Mouse (Mus musculus) heart, postnatal 36 days (tissue): ENCODE measurements around the gene Sox2. TPM values are rescaled to one million over a fixed set of nuclear protein-coding genes. Genes with fewer than 3 reads are reported as not detected.

Experiments
- DNase-seq, 2 experiments: peaks; one replicate each; pipeline ENCODE4 v3.0.0; 2021 to 2022
- intact Hi-C: fragments of 180-260 bp; cut with DNase I; formaldehyde crosslinking; loops from one replicate; pipeline ENCODE4 v1.15.1; 2025
- total RNA-seq, 2 experiments: library from RNA; stranded (reverse); gene quantifications; 2 replicates each; pipeline ENCODE4 v1.2.3; 2021

Sox2 gene
- total RNA-seq, result under 1 TPM in 1 of 2 experiments, not detected in 1; 0.16 TPM

DNA sequence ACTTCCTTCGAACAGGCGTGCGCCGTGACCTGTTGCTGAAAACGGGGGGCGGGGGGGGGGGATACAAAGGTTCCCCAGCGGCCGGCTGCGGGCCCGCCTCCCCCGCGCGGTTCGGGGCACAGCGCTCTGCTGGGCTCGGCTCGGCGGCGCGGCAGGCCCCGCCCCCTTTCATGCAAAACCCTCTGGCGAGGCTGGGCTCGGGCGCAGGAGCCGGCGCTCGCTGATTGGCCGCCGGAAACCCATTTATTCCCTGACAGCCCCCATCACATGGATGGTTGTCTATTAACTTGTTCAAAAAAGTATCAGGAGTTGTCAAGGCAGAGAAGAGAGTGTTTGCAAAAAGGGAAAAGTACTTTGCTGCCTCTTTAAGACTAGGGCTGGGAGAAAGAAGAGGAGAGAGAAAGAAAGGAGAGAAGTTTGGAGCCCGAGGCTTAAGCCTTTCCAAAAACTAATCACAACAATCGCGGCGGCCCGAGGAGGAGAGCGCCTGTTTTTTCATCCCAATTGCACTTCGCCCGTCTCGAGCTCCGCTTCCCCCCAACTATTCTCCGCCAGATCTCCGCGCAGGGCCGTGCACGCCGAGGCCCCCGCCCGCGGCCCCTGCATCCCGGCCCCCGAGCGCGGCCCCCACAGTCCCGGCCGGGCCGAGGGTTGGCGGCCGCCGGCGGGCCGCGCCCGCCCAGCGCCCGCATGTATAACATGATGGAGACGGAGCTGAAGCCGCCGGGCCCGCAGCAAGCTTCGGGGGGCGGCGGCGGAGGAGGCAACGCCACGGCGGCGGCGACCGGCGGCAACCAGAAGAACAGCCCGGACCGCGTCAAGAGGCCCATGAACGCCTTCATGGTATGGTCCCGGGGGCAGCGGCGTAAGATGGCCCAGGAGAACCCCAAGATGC is at the start of gene Sox2:
Sox2 (plus strand) TSS at position 680 of the 895 bp plus-strand sequence.
- intact Hi-C loops, result loop anchor here (5.0 kb wide), 1 partner anchor 672 kb away; no protein-coding TSS in a partner anchor
- DNase-seq, result peak in 1 of 2 experiments; percentile 42

- intact Hi-C loops, result no loop called here
- DNase-seq, result no peak
These were observed 49.1 kb upstream of the Sox2 start for GRCm38 (mm10) chr3:34601116-34601515.

GRCm38 (mm10) chr3:34614107-34614506 is 36.1 kb upstream of the Sox2 start:
- intact Hi-C loops, result no loop called here
- DNase-seq, result no peak

- no peak for DNase-seq
These were observed 34.7 kb upstream of the Sox2 start for GRCm38 (mm10) chr3:34615526-34615925.

DNA sequence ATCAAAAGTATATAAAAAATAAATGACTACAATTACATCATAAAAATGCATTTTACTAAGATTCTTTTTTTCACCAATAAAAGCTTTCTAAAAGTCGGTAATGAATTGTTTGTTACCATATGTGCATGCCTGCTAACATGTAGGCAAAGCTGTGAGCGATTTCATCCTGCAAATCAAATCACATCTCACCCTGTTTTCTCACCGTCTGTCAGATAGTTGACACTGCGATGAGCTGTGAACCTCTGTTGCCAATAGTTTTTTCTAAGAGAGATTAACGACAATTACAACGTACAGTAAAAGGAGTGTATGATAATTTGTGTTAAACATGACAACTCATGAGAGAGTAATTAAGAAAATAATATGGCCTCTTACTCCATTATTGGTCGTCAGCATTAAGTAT is 31.3 kb upstream of the Sox2 start:
- intact Hi-C loops, result no loop called here
- DNase-seq, result no peak

More at GRCm38 (mm10) chr3:34615526-34615925, 34.7 kb upstream of the Sox2 start:
- intact Hi-C loops, result no loop called here

- intact Hi-C loops, result no loop called here
- DNase-seq, result no peak
These were observed 30.1 kb upstream of the Sox2 start for GRCm38 (mm10) chr3:34620121-34620520.

GRCm38 (mm10) chr3:34624721-34625270 is 25.4 kb upstream of the Sox2 start:
- DNase-seq, result no peak
- intact Hi-C loops, result no loop called here

- no peak for DNase-seq
- intact Hi-C loops, result no loop called here
These were observed 23.7 kb upstream of the Sox2 start for GRCm38 (mm10) chr3:34626521-34626920.

DNA sequence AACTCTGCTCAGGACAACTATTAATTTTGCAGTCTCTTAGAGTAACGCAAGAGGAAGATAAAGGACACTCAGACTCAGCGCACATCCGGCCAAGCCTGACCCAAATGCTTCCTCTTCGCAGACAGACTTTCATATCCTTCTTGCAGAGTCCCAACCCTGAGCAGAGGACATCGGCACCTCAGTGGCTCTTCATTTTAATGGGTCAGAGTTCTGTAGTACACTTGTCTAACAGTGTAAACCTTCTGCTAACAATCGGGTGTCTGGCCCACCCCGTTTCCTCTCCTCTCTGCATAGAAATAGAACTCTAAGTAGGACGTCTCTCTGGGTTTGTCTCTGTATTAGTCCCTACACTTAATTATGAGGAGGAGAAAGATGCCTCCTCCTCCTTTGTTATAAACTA is 20.2 kb upstream of the Sox2 start:
- no peak for DNase-seq
- intact Hi-C loops, result no loop called here

DNA sequence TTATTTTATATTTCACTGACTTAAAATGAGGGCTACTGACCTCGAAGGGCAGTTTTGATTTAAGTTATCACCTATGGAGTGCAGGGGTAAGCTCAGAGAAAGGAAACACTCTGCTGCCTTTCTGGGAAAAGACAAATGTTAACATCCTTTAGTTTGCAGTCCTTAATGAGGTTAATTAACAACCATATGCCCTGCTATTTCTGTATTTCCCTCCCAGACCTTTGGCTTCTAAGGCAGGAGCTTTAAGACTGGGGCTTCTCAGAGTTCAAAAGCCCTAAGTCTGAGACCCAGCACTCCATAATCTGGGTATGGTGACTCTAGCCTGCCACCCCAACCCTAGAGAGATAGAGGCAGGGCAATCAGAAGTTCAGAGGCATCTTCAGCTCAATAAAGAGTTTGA is 19.5 kb upstream of the Sox2 start:
- intact Hi-C loops, result no loop called here
- no peak for DNase-seq

GRCm38 (mm10) chr3:34636958-34637357 is 13.2 kb upstream of the Sox2 start:
- intact Hi-C loops, result loop anchor here (5.0 kb wide), 1 partner anchor 405 kb away; no protein-coding TSS in a partner anchor
- DNase-seq, result no peak

DNA sequence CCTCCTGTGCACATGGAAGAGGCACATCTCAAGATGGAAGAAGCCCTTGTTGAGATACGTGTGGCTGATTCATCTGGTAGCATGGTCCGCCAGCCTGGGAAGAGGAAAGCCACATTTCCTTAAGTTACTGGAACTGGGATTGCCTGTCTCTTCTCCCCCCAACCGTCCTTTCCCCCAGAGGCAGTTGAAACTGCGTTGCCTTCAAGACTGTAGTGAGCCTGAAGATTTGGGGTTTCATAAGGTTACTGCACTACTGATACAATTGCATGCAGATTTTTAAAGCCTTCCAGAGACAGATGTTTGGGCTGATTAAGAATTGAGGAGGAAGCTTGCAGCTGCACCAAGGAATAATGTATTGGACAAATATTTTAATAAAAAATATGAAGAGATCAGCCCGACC is 12.7 kb upstream of the Sox2 start:
- no peak for DNase-seq
- intact Hi-C loops, result loop anchor here (5.0 kb wide), 1 partner anchor 405 kb away; no protein-coding TSS in a partner anchor

GRCm38 (mm10) chr3:34637926-34638325 is 12.3 kb upstream of the Sox2 start:
- DNase-seq, result no peak
- intact Hi-C loops, result loop anchor here (5.0 kb wide), 1 partner anchor 406 kb away; no protein-coding TSS in a partner anchor

GRCm38 (mm10) chr3:34638344-34638743 is 11.9 kb upstream of the Sox2 start:
- intact Hi-C loops, result loop anchor here (5.0 kb wide), 1 partner anchor 406 kb away; no protein-coding TSS in a partner anchor
- no peak for DNase-seq

DNA sequence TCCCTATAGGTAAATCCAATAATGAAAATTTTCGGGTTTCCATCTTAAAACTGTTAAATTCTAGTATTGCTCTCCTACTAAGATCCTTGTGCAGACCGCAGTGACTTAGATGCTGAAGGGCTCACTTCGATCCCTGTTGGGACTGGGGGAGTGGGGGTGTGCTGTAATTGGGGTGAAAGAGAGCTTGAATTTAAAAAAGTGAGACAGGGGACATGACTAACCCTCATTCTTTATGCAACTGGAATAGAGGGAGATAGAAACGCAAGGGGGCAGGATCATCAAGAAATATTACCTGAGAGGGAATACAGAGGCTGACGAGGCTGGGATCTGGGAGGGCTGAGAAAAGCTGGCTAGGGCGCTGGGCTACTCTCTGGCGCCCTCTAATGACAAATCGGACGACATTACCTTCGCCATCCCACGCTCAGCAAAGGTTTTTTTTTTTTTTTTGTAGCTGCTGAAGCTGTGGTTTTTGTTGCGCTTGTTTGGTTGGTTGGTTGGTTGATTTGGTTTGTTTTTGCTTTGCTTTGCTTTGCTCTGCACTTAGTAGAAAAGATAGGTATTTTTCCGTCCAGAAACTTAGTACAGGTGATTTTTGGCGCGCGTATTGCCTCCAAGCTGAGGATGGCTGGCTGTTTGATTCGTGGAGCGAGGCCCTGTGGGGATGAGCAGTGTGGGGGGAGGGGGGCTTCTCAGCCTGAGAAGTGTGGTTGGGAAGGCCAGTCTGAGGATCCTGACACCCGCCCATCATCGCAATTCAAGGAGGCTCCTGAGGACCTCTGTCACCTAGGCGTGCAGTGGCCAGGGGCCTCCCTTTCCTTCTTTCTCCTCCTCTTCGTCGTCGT is 11.0 kb upstream of the Sox2 start:
- no peak for DNase-seq
- intact Hi-C loops, result loop anchor here (5.0 kb wide), 1 partner anchor 407 kb away; no protein-coding TSS in a partner anchor

- no peak for DNase-seq
- intact Hi-C loops, result loop anchor here (5.0 kb wide), 2 partner anchors 408 to 683 kb away; no protein-coding TSS in a partner anchor
These were observed 10.3 kb upstream of the Sox2 start for GRCm38 (mm10) chr3:34639873-34640270.

DNA sequence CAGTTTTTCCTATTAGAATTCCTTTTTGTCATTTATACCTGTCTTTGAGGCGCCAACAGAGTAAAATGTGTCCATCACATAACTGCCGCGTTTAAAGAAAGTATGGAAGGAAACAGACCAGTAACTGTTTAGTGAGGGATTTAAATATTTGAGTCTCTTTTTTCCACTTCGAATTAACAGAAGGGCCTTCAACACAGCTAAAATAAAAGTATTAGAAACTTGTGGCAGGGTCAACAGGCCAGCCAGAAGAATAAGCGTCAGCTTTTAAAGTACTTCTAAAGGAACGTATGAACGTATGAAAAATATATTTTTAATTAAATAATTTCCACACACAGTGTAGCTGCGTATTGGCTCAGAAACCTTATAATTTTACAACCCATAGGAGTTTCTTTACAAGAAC is 9.9 kb upstream of the Sox2 start:
- intact Hi-C loops, result loop anchor here (5.0 kb wide), 1 partner anchor 683 kb away; no protein-coding TSS in a partner anchor
- DNase-seq, result no peak

DNA sequence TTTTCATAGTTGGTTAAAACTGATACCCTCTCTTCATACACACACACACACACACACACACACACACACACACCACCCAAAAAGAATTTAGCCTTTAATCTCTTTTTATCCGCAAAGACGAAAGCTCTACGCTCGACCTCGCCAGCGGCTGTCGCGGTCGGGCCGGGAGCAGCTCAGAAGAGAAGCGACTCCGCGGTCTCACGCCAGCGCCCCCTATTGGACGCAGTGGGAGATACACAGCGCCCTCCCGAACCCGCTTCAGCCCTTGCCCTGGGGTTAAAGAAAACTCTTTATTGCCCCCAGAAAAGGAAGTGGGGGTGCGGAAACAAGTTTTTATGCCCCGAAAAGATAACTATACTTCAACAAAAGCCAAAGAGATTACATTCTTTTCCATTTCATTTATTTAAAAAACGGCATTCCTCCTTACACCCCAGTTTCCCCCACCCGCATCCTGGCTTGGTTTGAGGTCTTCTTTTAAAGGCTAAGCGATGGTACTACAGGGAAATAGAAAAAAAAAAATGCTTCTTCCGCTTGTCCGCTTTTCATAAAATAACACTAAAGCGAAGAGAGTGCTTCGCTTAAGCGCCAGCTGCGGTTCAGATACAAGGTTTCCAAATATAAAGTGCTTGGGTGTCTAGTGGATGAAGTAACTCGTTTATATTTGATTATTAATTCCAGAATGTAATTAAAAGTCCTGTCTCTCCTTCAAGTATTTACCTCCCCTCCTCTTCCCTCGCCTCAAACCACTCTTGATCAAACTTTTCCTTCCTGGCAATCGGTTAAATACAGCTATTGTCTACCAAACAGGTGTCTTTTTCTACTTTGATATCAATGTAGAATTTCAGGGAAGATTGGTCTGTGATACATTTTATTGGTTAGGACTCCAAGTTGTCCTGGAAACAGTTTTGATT is 9.3 kb upstream of the Sox2 start:
- DNase-seq, result no peak
- intact Hi-C loops, result loop anchor here (5.0 kb wide), 1 partner anchor 684 kb away; no protein-coding TSS in a partner anchor

GRCm38 (mm10) chr3:34641756-34642497 is 8.3 kb upstream of the Sox2 start:
- intact Hi-C loops, result loop anchor here (5.0 kb wide), 1 partner anchor 685 kb away; no protein-coding TSS in a partner anchor
- no peak for DNase-seq
